Mouse (Mus musculus): ENCODE results near the gene Cdc42ep5.
"Not testable (repeated sequence)": the region's sequence is repeated elsewhere in the genome, so short reads cannot be mapped to it uniquely, and the experiment has no call there.

Cdc42ep5 gene

GRCm38 (mm10) chr7:4164090-4164910 lies at the start of gene Cdc42ep5:
Cdc42ep5 (minus strand) TSS chr7:4164860.
- DNase-seq = no peak

GRCm38 (mm10) chr7:4213436-4213835 lies 48.8 kb upstream of the Cdc42ep5 start:
- DNase-seq = not testable (repeated sequence)

- DNase-seq = no peak
Measured at GRCm38 (mm10) chr7:4208626-4209025, 44.0 kb upstream of the Cdc42ep5 start.

GRCm38 (mm10) chr7:4207126-4207525 lies 42.5 kb upstream of the Cdc42ep5 start:
- DNase-seq = no peak

GRCm38 (mm10) chr7:4178438-4178837 lies 13.8 kb upstream of the Cdc42ep5 start:
- no peak for DNase-seq

- no peak for DNase-seq
Measured at GRCm38 (mm10) chr7:4170193-4170938, 5.7 kb upstream of the Cdc42ep5 start.

- DNase-seq = no peak
Measured at GRCm38 (mm10) chr7:4167098-4167497, 2.4 kb upstream of the Cdc42ep5 start.

- no peak for DNase-seq
Measured at GRCm38 (mm10) chr7:4165286-4165685, 626 bp upstream of the Cdc42ep5 start.

- DNase-seq = no peak
Measured at GRCm38 (mm10) chr7:4163571-4164072, 1.0 kb downstream of the Cdc42ep5 start.

- not testable (repeated sequence) for DNase-seq
Measured at GRCm38 (mm10) chr7:4161596-4161995, 3.1 kb downstream of the Cdc42ep5 start.

- DNase-seq = no peak
Measured at GRCm38 (mm10) chr7:4154976-4155375, 9.7 kb downstream of the Cdc42ep5 start.

- DNase-seq = no peak
Measured at GRCm38 (mm10) chr7:4154356-4154755, 10.3 kb downstream of the Cdc42ep5 start.

- DNase-seq = peak in 1 of 2 experiments; percentile 51
Measured at GRCm38 (mm10) chr7:4151241-4151640, 13.4 kb downstream of the Cdc42ep5 start.

GRCm38 (mm10) chr7:4150811-4151221 lies 13.8 kb downstream of the Cdc42ep5 start:
- DNase-seq = peak; percentile 76 to 81

GRCm38 (mm10) chr7:4150059-4150541 lies 14.6 kb downstream of the Cdc42ep5 start, which contains the start of gene Leng9:
Leng9 (minus strand) TSS chr7:4150374.
- DNase-seq = peak; percentile 58 to 66

GRCm38 (mm10) chr7:4149209-4150054 lies 15.2 kb downstream of the Cdc42ep5 start:
- peak; percentile 93 to 95 for DNase-seq

- peak in 1 of 2 experiments; percentile 43 for DNase-seq
Measured at GRCm38 (mm10) chr7:4148341-4149208, 16.1 kb downstream of the Cdc42ep5 start.

- no peak for DNase-seq
Measured at GRCm38 (mm10) chr7:4147836-4148235, 16.8 kb downstream of the Cdc42ep5 start.

GRCm38 (mm10) chr7:4147371-4147770 lies 17.3 kb downstream of the Cdc42ep5 start:
- DNase-seq = peak in 1 of 2 experiments; percentile 28

GRCm38 (mm10) chr7:4146241-4147180 lies 18.1 kb downstream of the Cdc42ep5 start:
- peak; percentile 19 to 34 for DNase-seq
